Mouse (Mus musculus): ENCODE data around the gene Ldlrad1.

- TF ChIP-seq CTCF (IDR thresholded peaks at IDR 0.05; ENCODE audit: low read depth): no peak
- no peak for TF ChIP-seq EP300 (IDR thresholded peaks at IDR 0.05; ENCODE audit: low read depth)
These were observed 15.1 kb upstream of the Ldlrad1 start for GRCm38 (mm10) chr4:107193841-107194240.

Measured in liver, postnatal 0 days (tissue).